Mouse (Mus musculus) granulocyte monocyte progenitor cell, adult 5-6 weeks (primary cell): ENCODE results near the gene Slc8a2. TPM values are rescaled to one million over a fixed set of nuclear protein-coding genes. Genes with fewer than 3 reads are reported as not detected.

ENCODE experiments used
- ATAC-seq: replicated peaks from 2 replicates; pipeline ENCODE4 v1.8.0; 2016; ENCODE audit warnings: mild to moderate bottlenecking, moderate TSS enrichment, inconsistent platforms; ENCODE audit not compliant: poor library complexity, severe bottlenecking
- total RNA-seq, 2 experiments: library from RNA; stranded (forward) in 1 of 2; stranded (reverse) in 1 of 2; fragments of 200-712, 200-1000 nt in 1 of 2; fragments of >200 nt in 1 of 2; fragmentation: Nextera tagmentation in 1 of 2; gene quantifications; 2 replicates each; pipeline ENCODE4 v1.2.3; 2014 to 2017

The Slc8a2 gene
- not detected in 2 replicates for total RNA-seq (2014; fragmentation: Nextera tagmentation)
- total RNA-seq (2017): not detected in 2 replicates

DNA sequence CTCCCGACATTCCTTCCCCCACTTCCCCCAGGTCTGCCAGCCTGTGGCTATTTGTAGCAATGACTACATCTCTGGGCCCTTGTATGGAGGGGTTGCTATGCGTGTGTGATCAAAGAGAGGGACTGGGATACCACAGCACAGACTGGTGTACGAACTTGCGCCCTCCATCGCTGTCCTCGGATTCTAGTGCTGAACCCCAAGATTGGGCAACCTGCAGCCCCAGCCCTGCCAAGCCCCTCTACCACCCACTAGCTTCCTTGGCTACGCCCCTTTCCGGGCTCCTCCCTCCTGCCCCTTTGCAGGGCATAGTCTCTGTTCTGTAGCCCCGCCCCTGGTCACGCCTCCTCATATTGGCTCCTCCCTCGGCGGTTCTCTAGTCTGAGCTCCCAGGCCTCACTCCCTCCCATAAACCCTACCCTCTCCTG is at the start of gene Slc8a2:
Gene Slc8a2, plus strand, starts transcription at position 406 of the 425 bp plus-strand sequence.
- peak; percentile 90 for ATAC-seq

GRCm38 (mm10) chr7:16079947-16080346 is 49.7 kb upstream of the Slc8a2 start:
- ATAC-seq: no peak

- no peak for ATAC-seq
These were observed 49.0 kb upstream of the Slc8a2 start for GRCm38 (mm10) chr7:16080581-16080980.

- ATAC-seq: 0 out of 2 replicates have a peak, but pooled peaks have one; percentile 5
These were observed 46.3 kb upstream of the Slc8a2 start for GRCm38 (mm10) chr7:16083361-16083760.

DNA sequence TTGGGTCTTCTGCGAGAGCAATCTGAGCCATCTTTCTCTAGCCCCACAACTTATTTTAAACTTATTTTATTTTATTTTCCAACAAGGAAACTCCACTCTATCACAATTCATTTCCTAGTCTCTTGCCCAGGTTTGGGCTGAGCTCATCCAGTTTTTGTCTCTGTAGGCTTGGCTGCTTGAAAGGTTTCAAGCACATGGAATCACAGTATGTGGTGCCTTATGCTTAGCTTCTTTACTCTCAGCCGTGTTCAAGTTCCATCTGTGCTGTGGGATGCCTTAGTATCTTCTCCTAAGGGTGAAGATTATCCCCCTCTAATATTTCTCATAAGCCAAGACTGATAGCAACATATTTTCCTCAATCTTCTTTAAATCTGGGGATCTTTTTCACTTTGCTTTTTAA is 42.0 kb upstream of the Slc8a2 start:
- no peak for ATAC-seq

GRCm38 (mm10) chr7:16094592-16094991 is 35.0 kb upstream of the Slc8a2 start:
- ATAC-seq: no peak

- peak; percentile 83 for ATAC-seq
These were observed 31.3 kb upstream of the Slc8a2 start, which contains the start of gene Napa for GRCm38 (mm10) chr7:16098021-16099017. Napa (plus strand) TSS chr7:16098458.

GRCm38 (mm10) chr7:16099901-16100300 is 29.7 kb upstream of the Slc8a2 start:
- ATAC-seq: no peak

- ATAC-seq: no peak
These were observed 28.5 kb upstream of the Slc8a2 start for GRCm38 (mm10) chr7:16101081-16101480.

- ATAC-seq: no peak
These were observed 27.7 kb upstream of the Slc8a2 start for GRCm38 (mm10) chr7:16101726-16102475.

- no peak for ATAC-seq
These were observed 26.9 kb upstream of the Slc8a2 start for GRCm38 (mm10) chr7:16102686-16103226.

- ATAC-seq: no peak
These were observed 25.9 kb upstream of the Slc8a2 start for GRCm38 (mm10) chr7:16103760-16104159.

GRCm38 (mm10) chr7:16104611-16105388 is 24.8 kb upstream of the Slc8a2 start:
- ATAC-seq: no peak

- no peak for ATAC-seq
These were observed 20.6 kb upstream of the Slc8a2 start for GRCm38 (mm10) chr7:16108886-16109542.

DNA sequence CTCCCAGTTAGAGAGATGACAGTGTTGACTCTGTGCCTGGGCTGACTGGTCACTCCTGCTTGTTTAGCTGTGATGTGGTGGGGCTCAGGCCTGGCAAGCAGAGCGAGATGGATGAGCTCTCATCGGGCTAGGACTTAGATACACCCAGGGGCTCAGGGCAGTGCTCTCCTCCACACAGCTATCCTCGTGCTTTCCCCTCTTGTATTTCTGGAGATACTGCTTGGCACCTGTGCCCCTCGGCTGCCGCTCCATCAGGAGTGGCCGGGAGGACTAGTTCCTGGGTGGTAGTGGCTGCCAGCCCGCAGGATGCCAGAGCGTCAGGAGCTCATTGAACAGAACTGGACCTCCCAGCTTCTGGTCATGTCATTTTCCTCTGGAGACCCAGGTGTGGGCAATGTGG is 19.5 kb upstream of the Slc8a2 start:
- ATAC-seq: no peak

- ATAC-seq: no peak
These were observed 18.1 kb upstream of the Slc8a2 start for GRCm38 (mm10) chr7:16111284-16112090.

DNA sequence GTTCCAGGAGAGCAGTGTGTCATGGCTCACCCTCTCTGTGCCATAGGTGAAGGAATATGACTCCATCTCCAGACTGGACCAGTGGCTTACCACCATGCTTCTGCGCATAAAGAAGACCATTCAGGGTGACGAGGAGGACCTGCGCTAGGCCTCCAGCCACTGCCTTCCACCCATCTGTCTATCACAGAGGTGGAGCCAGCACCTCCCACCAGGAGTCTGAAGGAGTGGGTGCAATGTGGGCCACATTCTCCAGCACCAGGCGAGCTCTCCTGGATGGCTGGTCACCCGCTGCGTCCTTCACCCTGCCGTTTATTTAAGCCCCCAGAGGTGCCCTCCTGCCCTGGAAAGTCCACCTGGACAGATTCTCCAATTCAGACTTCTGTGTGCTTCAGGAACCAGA is 13.2 kb upstream of the Slc8a2 start:
- ATAC-seq: no peak

DNA sequence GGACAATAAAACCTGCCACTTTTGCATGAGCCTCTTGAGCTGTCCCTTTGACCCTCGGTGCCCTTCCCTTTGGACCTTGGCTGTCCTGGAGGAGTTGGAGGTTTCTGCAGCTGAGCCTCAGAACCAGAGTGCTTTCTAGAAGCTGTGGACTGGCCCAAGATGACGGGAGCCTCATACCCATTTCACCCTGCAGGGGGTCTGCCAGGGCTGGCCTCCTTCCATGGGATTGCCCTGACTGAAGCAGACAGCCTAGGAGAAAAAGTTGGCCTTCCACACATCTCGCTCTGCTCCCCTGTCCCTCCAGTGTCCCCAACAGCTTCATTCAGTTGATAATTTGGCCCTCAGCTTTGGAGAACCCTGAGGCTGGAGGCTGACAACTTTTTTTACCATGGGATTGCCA is 12.5 kb upstream of the Slc8a2 start:
- ATAC-seq: no peak
